Mouse (Mus musculus) heart, embryonic 15.5 days (tissue): ENCODE measurements around the gene Ggct. TPM values are rescaled to one million over a fixed set of nuclear protein-coding genes. Genes with fewer than 3 reads are reported as not detected.
"Not testable (repeated sequence)": the region's sequence is repeated elsewhere in the genome, so short reads cannot be mapped to it uniquely, and the experiment has no call there.

Experiments used
- ATAC-seq: fragments of 200-750 bp; cut with Nextera tagmentation; replicated peaks from 2 replicates; pipeline ENCODE4 v1.8.0; 2017; ENCODE audit warnings: low read depth, moderate TSS enrichment; ENCODE audit not compliant: insufficient number of reproducible peaks, insufficient read depth, low FRiP score
- H3K27ac ChIP-seq: fragments of 300-500 bp; sonication (generic); 2 replicates; pipeline ENCODE4 v1.5.1; 2015; ENCODE audit warnings: mild to moderate bottlenecking, inconsistent platforms
- H3K27me3 ChIP-seq: fragments of 300-500 bp; sonication (generic); 2 replicates; pipeline ENCODE4 v1.6.1; 2015; ENCODE audit warnings: inconsistent platforms
- H3K36me3 ChIP-seq: fragments of 300-500 bp; sonication (generic); 2 replicates; pipeline ENCODE4 v1.6.1; 2015; ENCODE audit warnings: mild to moderate bottlenecking, inconsistent platforms
- H3K4me1 ChIP-seq: fragments of 300-500 bp; sonication (generic); replicated peaks from 2 replicates; pipeline ENCODE4 v1.6.1; 2015; ENCODE audit warnings: inconsistent platforms
- H3K4me2 ChIP-seq: fragments of 300-500 bp; sonication (generic); 2 replicates; pipeline ENCODE4 v1.6.1; 2015; ENCODE audit warnings: inconsistent platforms, mild to moderate bottlenecking, moderate library complexity
- H3K4me3 ChIP-seq: fragments of 300-500 bp; sonication (generic); 2 replicates; pipeline ENCODE4 v1.5.1; 2015; ENCODE audit warnings: mild to moderate bottlenecking, inconsistent platforms
- H3K9ac ChIP-seq: fragments of 300-500 bp; sonication (generic); 2 replicates; pipeline ENCODE4 v1.6.1; 2015; ENCODE audit warnings: mild to moderate bottlenecking, inconsistent platforms
- H3K9me3 ChIP-seq: fragments of 300-500 bp; sonication (generic); replicated peaks from 2 replicates; pipeline ENCODE4 v1.6.1; 2016; ENCODE audit warnings: inconsistent platforms
- WGBS: fragments of 180-500 bp; shearing (Covaris S2); methylation state at CpG from one replicate; pipeline ENCODE4 v1.1.7; 2015; ENCODE audit warnings: mixed read lengths; 5-methylcytosine and 5-hydroxymethylcytosine counted together
- polyA plus RNA-seq: library from polyadenylated mRNA; unstranded; fragments of >200 nt; fragmentation: Nextera tagmentation; extraction: Ambion mirVana; gene quantifications from 2 replicates; pipeline ENCODE4 v1.2.1, GENCODE M21; 2015

Gene Ggct
- polyA plus RNA-seq, 1 experiment from 2014 or later, result 4.2 TPM

DNA sequence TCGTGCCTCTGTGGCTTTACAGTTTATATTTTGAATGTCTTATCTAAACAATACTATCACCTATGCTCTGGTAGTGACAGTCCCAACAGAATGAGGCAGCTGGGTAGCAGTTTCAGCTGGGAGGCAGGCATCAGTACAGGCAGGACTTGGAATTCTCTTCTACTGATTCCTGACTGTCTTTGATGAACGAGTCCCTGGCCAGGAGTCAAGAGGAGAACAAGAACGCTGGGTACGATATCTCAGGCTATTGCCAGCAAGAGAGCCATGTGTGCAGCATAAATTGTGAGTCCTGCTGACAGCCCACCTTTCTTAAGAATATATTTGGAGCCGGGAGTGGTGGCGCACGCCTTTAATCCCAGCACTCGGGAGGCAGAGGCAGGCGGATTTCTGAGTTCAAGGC is 22.2 kb downstream of the Ggct start:
- H3K27me3 ChIP-seq, result peaks cover 12% of the 10 kb centered on the region; the same call in 1 of the 2 replicates
- no peaks in the 10 kb centered on the region for H3K36me3 ChIP-seq
- H3K9ac ChIP-seq, result no peak overlapping the region
- H3K4me1 ChIP-seq, result no peaks in the 10 kb centered on the region; the same call in none of the 2 replicates
- H3K9me3 ChIP-seq, result no peaks in the 10 kb centered on the region
- no peak for ATAC-seq
- no peak overlapping the region for H3K4me2 ChIP-seq
- 57% methylated on average over 9 of the region's 9 CpGs for WGBS
- no peak overlapping the region for H3K4me3 ChIP-seq
- H3K27ac ChIP-seq, result no peak overlapping the region

- Histone ChIP-seq H3K27ac (no peak overlapping the region), H3K27me3 (peaks cover 12% of the 10 kb centered on the region; the same call in 1 of the 2 replicates), H3K4me1 (no peaks in the 10 kb centered on the region; the same call in none of the 2 replicates), H3K4me2 (no peak overlapping the region), H3K4me3 (no peak overlapping the region), H3K9me3 (no peaks in the 10 kb centered on the region), H3K36me3 (no peaks in the 10 kb centered on the region), H3K9ac (no peak overlapping the region)
- 66% methylated on average over 2 of the region's 2 CpGs for WGBS
- no peak for ATAC-seq
Measured at GRCm38 (mm10) chr6:54969801-54970200, 22.9 kb downstream of the Ggct start.

DNA sequence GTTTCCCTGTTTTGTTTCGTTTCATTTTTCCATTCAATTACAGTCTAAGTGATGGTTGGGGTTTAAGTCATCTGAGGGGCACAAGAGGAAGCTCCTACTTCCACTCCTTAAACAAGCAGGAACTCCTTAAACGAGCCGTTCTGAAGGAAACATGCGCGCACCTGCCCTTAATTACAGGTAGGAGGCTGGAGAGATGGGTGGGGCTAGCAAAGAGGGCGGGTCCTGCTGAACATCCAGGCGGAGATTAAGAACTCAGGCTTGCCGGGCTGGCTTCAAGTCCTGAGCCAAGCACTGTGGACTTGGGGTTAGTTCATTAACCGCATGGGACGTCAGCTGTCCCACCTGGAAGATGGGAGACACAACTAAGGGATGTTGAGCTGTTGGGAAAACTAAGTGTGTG is 25.2 kb downstream of the Ggct start:
- H3K4me1 ChIP-seq, result no peaks in the 10 kb centered on the region; the same call in none of the 2 replicates
- 40% methylated on average over 10 of the region's 10 CpGs for WGBS
- H3K9ac ChIP-seq, result no peak overlapping the region
- H3K36me3 ChIP-seq, result no peaks in the 10 kb centered on the region
- no peak overlapping the region for H3K4me2 ChIP-seq
- H3K9me3 ChIP-seq, result no peaks in the 10 kb centered on the region
- no peak for ATAC-seq
- 0 out of 2 replicates have a peak, but pooled peaks cover 7% of the 10 kb centered on the region for H3K27me3 ChIP-seq
- no peak overlapping the region for H3K4me3 ChIP-seq
- no peak overlapping the region for H3K27ac ChIP-seq

GRCm38 (mm10) chr6:54965234-54965633 is 27.5 kb downstream of the Ggct start:
- WGBS, result 45% methylated on average over 5 of the region's 5 CpGs
- 0 out of 2 replicates have a peak, but pooled peaks cover 7% of the 10 kb centered on the region for H3K27me3 ChIP-seq
- H3K36me3 ChIP-seq, result no peaks in the 10 kb centered on the region
- H3K9me3 ChIP-seq, result no peaks in the 10 kb centered on the region
- peaks cover 3% of the 10 kb centered on the region; the same call in 1 of the 2 replicates for H3K4me1 ChIP-seq
- no peak overlapping the region for H3K4me3 ChIP-seq
- H3K4me2 ChIP-seq, result no peak overlapping the region
- no peak overlapping the region for H3K27ac ChIP-seq
- H3K9ac ChIP-seq, result no peak overlapping the region
- no peak for ATAC-seq

DNA sequence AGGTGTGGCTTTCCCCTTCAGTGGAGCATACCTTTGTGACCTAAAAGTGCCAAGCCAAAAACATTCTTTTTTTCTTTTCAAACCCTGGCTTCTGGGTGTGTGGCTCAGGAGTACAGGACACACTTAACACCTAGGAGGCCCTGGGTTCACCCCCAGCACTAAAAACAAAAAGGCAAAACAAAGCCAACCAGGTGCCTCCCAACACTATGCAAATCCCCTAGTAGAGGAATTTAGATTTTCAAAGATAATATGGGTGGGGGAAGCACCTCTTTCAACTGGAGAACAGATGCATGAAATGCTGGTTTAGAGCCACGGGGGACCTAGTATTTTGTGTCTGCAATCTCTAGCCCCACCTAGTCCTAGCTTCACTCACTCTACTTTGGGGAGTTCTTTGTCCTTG is 28.0 kb downstream of the Ggct start:
- no peak for ATAC-seq
- Histone ChIP-seq H3K27me3 (0 out of 2 replicates have a peak, but pooled peaks cover 4% of the 10 kb centered on the region), H3K4me3 (no peak overlapping the region), H3K4me1 (peaks cover 3% of the 10 kb centered on the region; the same call in 1 of the 2 replicates), H3K4me2 (no peak overlapping the region), H3K27ac (no peak overlapping the region), H3K9ac (no peak overlapping the region), H3K36me3 (no peaks in the 10 kb centered on the region), H3K9me3 (no peaks in the 10 kb centered on the region)
- WGBS, result 55% methylated on average over 1 of the region's 1 CpGs

DNA sequence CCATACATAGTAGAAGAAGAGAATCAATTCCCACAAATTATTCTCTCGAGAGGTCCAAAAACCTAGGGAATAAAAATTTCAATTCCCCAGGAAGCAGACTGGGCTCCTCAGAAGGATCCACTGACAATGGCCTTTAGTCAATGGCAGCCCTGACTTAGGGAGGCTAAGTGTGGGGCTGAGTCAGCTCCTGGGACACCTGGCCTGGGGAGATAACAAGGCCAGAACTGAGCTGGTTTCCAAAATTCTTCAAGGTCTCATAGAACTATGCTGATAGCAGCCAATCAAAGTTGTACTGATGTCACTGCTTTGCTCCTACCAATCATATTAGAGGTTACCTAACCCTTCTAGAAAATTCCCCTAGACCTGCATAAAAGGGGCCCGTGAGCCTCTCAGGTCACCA is 29.2 kb downstream of the Ggct start:
- Histone ChIP-seq H3K4me1 (peaks cover 3% of the 10 kb centered on the region; the same call in 1 of the 2 replicates), H3K9me3 (no peaks in the 10 kb centered on the region), H3K9ac (no peak overlapping the region), H3K36me3 (no peaks in the 10 kb centered on the region), H3K4me3 (no peak overlapping the region), H3K27me3 (0 out of 2 replicates have a peak, but pooled peaks cover 3% of the 10 kb centered on the region), H3K27ac (no peak overlapping the region), H3K4me2 (no peak overlapping the region)
- WGBS, result 74% methylated on average over 2 of the region's 2 CpGs
- ATAC-seq, result no peak

DNA sequence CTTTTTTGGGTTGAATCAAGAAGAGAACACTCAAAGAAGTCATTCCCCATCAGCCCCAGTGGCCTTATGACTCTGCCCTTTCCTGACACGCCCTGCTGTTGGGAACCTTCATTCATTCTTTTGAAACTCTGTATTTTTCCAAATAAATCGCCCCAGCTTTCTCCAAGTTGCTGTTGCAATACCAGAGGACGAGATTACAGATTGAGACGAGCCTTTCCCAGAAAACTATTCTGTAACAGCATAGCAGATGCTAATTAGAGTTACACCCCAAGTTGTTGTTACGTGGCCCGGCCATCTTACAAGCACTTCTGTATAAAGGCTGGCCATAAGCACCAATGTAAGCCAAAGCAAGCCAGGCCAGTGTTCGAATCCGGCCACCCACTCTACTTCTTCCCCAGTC is 35.1 kb downstream of the Ggct start:
- ATAC-seq, result no peak
- Histone ChIP-seq H3K9ac (no peak overlapping the region), H3K4me2 (no peak overlapping the region), H3K27me3 (no peaks in the 10 kb centered on the region), H3K36me3 (no peaks in the 10 kb centered on the region), H3K4me1 (peaks cover 9% of the 10 kb centered on the region), H3K4me3 (no peak overlapping the region), H3K9me3 (no peaks in the 10 kb centered on the region), H3K27ac (no peak overlapping the region)
- 83% methylated on average over 8 of the region's 8 CpGs for WGBS

GRCm38 (mm10) chr6:54956425-54956824 is 36.3 kb downstream of the Ggct start:
- Histone ChIP-seq H3K9me3 (no peaks in the 10 kb centered on the region), H3K27me3 (no peaks in the 10 kb centered on the region), H3K9ac (no peak overlapping the region), H3K4me1 (peaks cover 5% of the 10 kb centered on the region; the same call in 1 of the 2 replicates), H3K36me3 (no peaks in the 10 kb centered on the region), H3K4me3 (no peak overlapping the region), H3K4me2 (no peak overlapping the region), H3K27ac (no peak overlapping the region)
- 56% methylated on average over 1 of the region's 1 CpGs for WGBS
- ATAC-seq, result no peak

GRCm38 (mm10) chr6:54955949-54956348 is 36.8 kb downstream of the Ggct start:
- Histone ChIP-seq H3K27me3 (no peaks in the 10 kb centered on the region), H3K4me2 (no peak overlapping the region), H3K36me3 (no peaks in the 10 kb centered on the region), H3K4me3 (no peak overlapping the region), H3K9me3 (no peaks in the 10 kb centered on the region), H3K27ac (no peak overlapping the region), H3K4me1 (peaks cover 5% of the 10 kb centered on the region; the same call in 1 of the 2 replicates), H3K9ac (no peak overlapping the region)
- no peak for ATAC-seq

DNA sequence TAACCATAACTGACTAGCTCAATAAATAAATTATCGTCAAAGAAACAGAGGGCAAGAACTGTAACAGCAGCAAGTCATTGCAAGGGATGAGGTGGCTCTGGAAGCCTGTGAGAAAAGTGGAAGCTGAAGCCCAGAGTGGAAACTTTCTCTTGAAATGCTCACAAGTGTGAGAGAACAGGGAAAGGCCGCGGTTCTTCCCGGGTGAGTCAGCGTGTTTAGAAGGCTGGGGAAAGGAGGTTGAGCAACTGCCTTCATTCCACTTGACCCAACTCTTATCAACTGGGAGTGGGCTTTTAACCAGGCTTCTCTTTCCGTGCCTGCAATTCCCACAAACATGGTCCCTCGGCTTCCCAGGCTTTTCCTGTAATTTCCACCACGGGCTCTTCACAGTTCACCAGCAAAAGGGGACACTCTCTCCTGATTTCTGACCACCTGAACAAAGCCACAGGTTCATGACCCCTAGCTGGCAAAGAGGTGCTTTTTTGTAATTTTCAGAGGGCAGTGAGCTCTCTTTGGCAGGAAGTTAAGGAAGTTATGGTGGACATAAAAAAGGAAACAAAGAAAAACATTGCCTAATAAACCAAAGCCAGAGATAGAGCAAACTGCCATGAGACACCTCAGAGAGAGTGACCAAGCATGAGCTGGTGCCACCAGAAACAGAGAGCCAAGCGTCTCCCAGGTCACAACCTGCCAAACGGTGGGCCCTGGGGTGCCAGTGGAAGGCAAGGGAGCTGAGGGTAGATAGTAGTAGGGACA is 37.9 kb downstream of the Ggct start:
- H3K9me3 ChIP-seq, result no peaks in the 10 kb centered on the region
- no peak overlapping the region for H3K4me3 ChIP-seq
- no peak overlapping the region for H3K4me2 ChIP-seq
- 40% methylated on average over 10 of the region's 10 CpGs for WGBS
- no peaks in the 10 kb centered on the region for H3K36me3 ChIP-seq
- peak overlapping the region; percentile 47 for H3K27ac ChIP-seq
- H3K27me3 ChIP-seq, result no peaks in the 10 kb centered on the region
- peaks cover 5% of the 10 kb centered on the region; the same call in 1 of the 2 replicates for H3K4me1 ChIP-seq
- H3K9ac ChIP-seq, result no peak overlapping the region
- ATAC-seq, result no peak

- H3K4me2 ChIP-seq, H3K4me3 ChIP-seq, ATAC-seq, H3K9ac ChIP-seq, H3K9me3 ChIP-seq, H3K27ac ChIP-seq, H3K36me3 ChIP-seq, H3K27me3 ChIP-seq, H3K4me1 ChIP-seq: not testable (repeated sequence)
- 82% methylated on average over 4 of the region's 4 CpGs for WGBS
Measured at GRCm38 (mm10) chr6:54953399-54953798, 39.4 kb downstream of the Ggct start.

- peaks cover 5% of the 10 kb centered on the region; the same call in 1 of the 2 replicates for H3K4me1 ChIP-seq
- no peaks in the 10 kb centered on the region for H3K9me3 ChIP-seq
- WGBS, result 84% methylated on average over 3 of the region's 3 CpGs
- H3K4me2 ChIP-seq, result no peak overlapping the region
- no peaks in the 10 kb centered on the region for H3K27me3 ChIP-seq
- no peak overlapping the region for H3K4me3 ChIP-seq
- no peak overlapping the region for H3K27ac ChIP-seq
- no peaks in the 10 kb centered on the region for H3K36me3 ChIP-seq
- no peak overlapping the region for H3K9ac ChIP-seq
- no peak for ATAC-seq
Measured at GRCm38 (mm10) chr6:54952542-54952941, 40.2 kb downstream of the Ggct start.
